Mouse (Mus musculus) CH12.LX (cell line): ENCODE measurements at regions not wholly inside any gene's neighbourhood (a gene's known extent, or its start where the extent isn't known, plus 50 kb on each side); places are given as distances from the start of the nearest gene placed in this dataset.

Experiments
- DNase-seq: peaks from one replicate; pipeline ENCODE4 v3.0.0-alpha.2; 2013; ENCODE audit errors: extremely low read depth
- H3K27ac ChIP-seq: 2 replicates; pipeline ENCODE4 v1.5.1; 2012; ENCODE audit warnings: low read depth, mild to moderate bottlenecking, control low read depth, moderate library complexity; ENCODE audit not compliant: insufficient read depth
- H3K27me3 ChIP-seq: replicated peaks from 2 replicates; pipeline ENCODE3; 2012; ENCODE audit warnings: inconsistent platforms
- H3K36me3 ChIP-seq, 2 experiments: replicated peaks in 1 of 2; 2 replicates each; pipeline versions ENCODE3 to v1.6.1; 2012; ENCODE audit warnings: inconsistent platforms in 1 of 2, low read length in 1 of 2, mild to moderate bottlenecking in 1 of 2, mixed read lengths in 1 of 2, moderate library complexity in 1 of 2; ENCODE audit not compliant: control insufficient read depth in 1 of 2, insufficient read depth in 1 of 2
- H3K4me1 ChIP-seq, 2 experiments: 2 replicates each; pipeline ENCODE4 v1.6.1; 2012; ENCODE audit warnings: inconsistent platforms in 1 of 2, moderate library complexity in 1 of 2; ENCODE audit not compliant: insufficient read depth in 2 of 2, control insufficient read depth in 1 of 2
- H3K4me2 ChIP-seq: 2 replicates; pipeline ENCODE4 v1.6.1; 2012; ENCODE audit warnings: low read depth, mild to moderate bottlenecking, control low read depth; ENCODE audit not compliant: poor library complexity, insufficient read depth, severe bottlenecking
- H3K4me3 ChIP-seq, 3 experiments: fragments of 150-350 bp in 1 of 3; sonication (generic) in 1 of 3; replicated peaks in 1 of 3; 2 replicates each; pipeline versions ENCODE3 to v1.5.1; 2011 to 2012; ENCODE audit warnings: low read depth in 2 of 3, low read length in 2 of 3, mild to moderate bottlenecking in 2 of 3, moderate library complexity in 2 of 3, control low read depth in 1 of 3, improper control_type of control experiment in 1 of 3, inconsistent platforms in 1 of 3, mixed read lengths in 1 of 3; ENCODE audit not compliant: poor library complexity in 1 of 3
- H3K79me2 ChIP-seq: replicated peaks from 2 replicates; pipeline ENCODE4 v1.6.1; 2012; ENCODE audit warnings: mild to moderate bottlenecking, moderate library complexity; ENCODE audit not compliant: control insufficient read depth, poor library complexity, insufficient read depth, severe bottlenecking; ENCODE audit errors: extremely low read depth
- H3K9ac ChIP-seq: 2 replicates; pipeline ENCODE4 v1.6.1; 2012; ENCODE audit warnings: low read depth, mild to moderate bottlenecking, control low read depth, moderate library complexity; ENCODE audit not compliant: insufficient read depth
- H3K9me3 ChIP-seq: replicated peaks from 2 replicates; pipeline ENCODE3; 2012; ENCODE audit warnings: low read length, inconsistent platforms, mixed read lengths
- BHLHE40 ChIP-seq: IDR thresholded peaks from 2 replicates; pipeline ENCODE4 v1.6.1; 2011; ENCODE audit warnings: mild to moderate bottlenecking, low read depth, low read length, improper control_type of control experiment
- CHD1 ChIP-seq: IDR thresholded peaks from 2 replicates; pipeline ENCODE4 v1.6.1; 2012; ENCODE audit warnings: low read depth, low read length, improper control_type of control experiment, inconsistent platforms
- CHD2 ChIP-seq: IDR thresholded peaks from 2 replicates; pipeline ENCODE4 v1.6.1; 2011; ENCODE audit warnings: low read length, improper control_type of control experiment
- CTCF ChIP-seq, 2 experiments: IDR thresholded peaks in 1 of 2; conservative IDR thresholded peaks in 1 of 2; 2 replicates each; pipeline ENCODE4 v1.5.1; 2011 to 2012; ENCODE audit warnings: low read depth in 2 of 2, low read length in 2 of 2, improper control_type of control experiment in 1 of 2, inconsistent platforms in 1 of 2, mild to moderate bottlenecking in 1 of 2, moderate library complexity in 1 of 2
- ELF1 ChIP-seq: IDR thresholded peaks from 2 replicates; pipeline ENCODE4 v1.6.1; 2014; ENCODE audit warnings: low read depth, mild to moderate bottlenecking, inconsistent platforms, low read length, improper control_type of control experiment
- ETS1 ChIP-seq: conservative IDR thresholded peaks from 2 replicates; pipeline ENCODE4 v1.6.1; 2012; ENCODE audit warnings: low read depth, mild to moderate bottlenecking, inconsistent platforms, low read length, improper control_type of control experiment, moderate library complexity
- IRF4 ChIP-seq: IDR thresholded peaks from 2 replicates; pipeline ENCODE4 v1.6.1; 2014; ENCODE audit warnings: low read depth, mild to moderate bottlenecking, inconsistent platforms, low read length, improper control_type of control experiment
- JUN ChIP-seq: IDR thresholded peaks from 2 replicates; pipeline ENCODE4 v1.6.1; 2011; ENCODE audit warnings: low read depth, mild to moderate bottlenecking, low read length, improper control_type of control experiment, moderate library complexity; ENCODE audit not compliant: insufficient read depth
- JUND ChIP-seq: conservative IDR thresholded peaks from 2 replicates; pipeline ENCODE4 v1.6.1; 2011; ENCODE audit warnings: low read depth, low read length, improper control_type of control experiment
- MAFK ChIP-seq: IDR thresholded peaks from 2 replicates; pipeline ENCODE4 v1.6.1; 2011; ENCODE audit warnings: low read length, improper control_type of control experiment; ENCODE audit not compliant: insufficient replicate concordance
- MEF2A ChIP-seq: IDR thresholded peaks from 2 replicates; pipeline ENCODE4 v1.6.1; 2014; ENCODE audit warnings: low read depth, mild to moderate bottlenecking, inconsistent platforms, low read length, improper control_type of control experiment, borderline replicate concordance
- MYC ChIP-seq: IDR thresholded peaks from 2 replicates; pipeline ENCODE4 v1.6.1; 2011; ENCODE audit warnings: low read depth, mild to moderate bottlenecking, improper control_type of control experiment, low read length
- NRF1 ChIP-seq: IDR thresholded peaks from 2 replicates; pipeline ENCODE4 v1.6.1; 2014; ENCODE audit warnings: low read depth, mild to moderate bottlenecking, inconsistent platforms, low read length, improper control_type of control experiment, moderate library complexity
- PAX5 ChIP-seq: IDR thresholded peaks from 2 replicates; pipeline ENCODE4 v1.6.1; 2012; ENCODE audit warnings: low read length, inconsistent platforms, mixed read lengths
- POLR2AphosphoS2 ChIP-seq: IDR thresholded peaks from 2 replicates; pipeline ENCODE4 v1.6.1; 2011; ENCODE audit warnings: low read depth, low read length, improper control_type of control experiment
- RAD21 ChIP-seq: IDR thresholded peaks from 2 replicates; pipeline ENCODE4 v1.6.1; 2011; ENCODE audit warnings: low read depth, mild to moderate bottlenecking, low read length, improper control_type of control experiment, moderate library complexity
- SIN3A ChIP-seq: IDR thresholded peaks from 2 replicates; pipeline ENCODE4 v1.6.1; 2012; ENCODE audit warnings: low read length, improper control_type of control experiment, inconsistent platforms
- TBP ChIP-seq: conservative IDR thresholded peaks from 2 replicates; pipeline ENCODE4 v1.6.1; 2011; ENCODE audit warnings: low read depth, low read length, improper control_type of control experiment
- UBTF ChIP-seq: IDR thresholded peaks from 2 replicates; pipeline ENCODE4 v1.6.1; 2012; ENCODE audit warnings: low read depth, mild to moderate bottlenecking, inconsistent platforms, low read length, improper control_type of control experiment, moderate library complexity
- USF1 ChIP-seq: IDR thresholded peaks from 2 replicates; pipeline ENCODE4 v1.6.1; 2014; ENCODE audit warnings: low read depth, mild to moderate bottlenecking, inconsistent platforms, low read length, improper control_type of control experiment
- ZMIZ1 ChIP-seq: IDR thresholded peaks from 2 replicates; pipeline ENCODE4 v1.6.1; 2012; ENCODE audit warnings: low read depth, mild to moderate bottlenecking, inconsistent platforms, low read length, improper control_type of control experiment
- dilution Hi-C: fragments of 300-500 bp; cut with MboI; formaldehyde crosslinking; loops from 2 replicates; pipeline ENCODE4 v1.14.3; 2020; ENCODE audit warnings: low sequenced_read_pairs; ENCODE audit not compliant: extremely low pct_unique_long_range_greater_than_20kb, extremely low pct_ligation_motif_present
- in situ Hi-C: fragments of 300-500 bp; cut with MboI; formaldehyde crosslinking; loops from 3 replicates; pipeline ENCODE4 v1.14.3; 2019; ENCODE audit warnings: low sequenced_read_pairs, low pct_ligation_motif_present, low pct_unique_long_range_greater_than_20kb, mixed read lengths

- H3K27me3 ChIP-seq, result no peaks in the 10 kb centered on the region
- H3K27ac ChIP-seq, result no peak overlapping the region
- dilution Hi-C loops (no loop called here), in situ Hi-C loops (no loop called here)
- no peaks in the 10 kb centered on the region for H3K4me1 ChIP-seq
- H3K79me2 ChIP-seq, result no peaks in the 10 kb centered on the region
- TF ChIP-seq SIN3A (no peak), ETS1 (no peak), CHD2 (no peak), ZMIZ1 (no peak), TBP (no peak), PAX5 (no peak), POLR2AphosphoS2 (no peak), MAFK (no peak), ELF1 (no peak)
- no peak overlapping the region for H3K4me2 ChIP-seq
- H3K4me3 ChIP-seq, result no peak overlapping the region
- H3K9ac ChIP-seq, result no peak overlapping the region
- H3K36me3 ChIP-seq, result no peaks in the 10 kb centered on the region
- no peak for DNase-seq
- no peaks in the 10 kb centered on the region for H3K9me3 ChIP-seq
Observed at GRCm38 (mm10) chr14:102469326-102469725, 513.1 kb downstream of the Kctd12 start.

GRCm38 (mm10) chr14:102461001-102461400, 521.4 kb downstream of the Kctd12 start:
- H3K9me3 ChIP-seq, result no peaks in the 10 kb centered on the region
- H3K27ac ChIP-seq, result no peak overlapping the region
- no peak overlapping the region for H3K9ac ChIP-seq
- H3K79me2 ChIP-seq, result no peaks in the 10 kb centered on the region
- no peaks in the 10 kb centered on the region for H3K27me3 ChIP-seq
- in situ Hi-C loops (no loop called here), dilution Hi-C loops (no loop called here)
- H3K4me2 ChIP-seq, result no peak overlapping the region
- no peak for DNase-seq
- H3K4me3 ChIP-seq, result no peak overlapping the region
- TF ChIP-seq CHD1, result no peak
- TF ChIP-seq, all 38 proteins: peak for 0
- H3K36me3 ChIP-seq, result no peaks in the 10 kb centered on the region
- H3K4me1 ChIP-seq, result no peaks in the 10 kb centered on the region

GRCm38 (mm10) chr14:102439738-102440137, 542.7 kb downstream of the Kctd12 start:
- Histone ChIP-seq H3K4me1 (no peaks in the 10 kb centered on the region), H3K27me3 (no peaks in the 10 kb centered on the region), H3K4me2 (no peak overlapping the region), H3K79me2 (no peaks in the 10 kb centered on the region), H3K9ac (no peak overlapping the region)
- dilution Hi-C loops, result no loop called here
- TF ChIP-seq RAD21, result no peak
- no peak for TF ChIP-seq MYC
- TF ChIP-seq NRF1, result no peak
- TF ChIP-seq JUND, result no peak
- no peak for TF ChIP-seq CHD1
- TF ChIP-seq IRF4, result no peak
- no peak for TF ChIP-seq ELF1
- no peak for TF ChIP-seq UBTF
- no peak for TF ChIP-seq SIN3A
- TF ChIP-seq CTCF (conservative IDR thresholded peaks at IDR 0.05 in 1 of 2, IDR thresholded peaks at IDR 0.05 in 1 of 2; ENCODE audit: low read depth in 2 of 2, low read length in 2 of 2), result no peak
- TF ChIP-seq BHLHE40, result no peak
- no peak for TF ChIP-seq ZMIZ1
- TF ChIP-seq MEF2A, result no peak
- no peak for TF ChIP-seq JUN
- no peak for TF ChIP-seq ETS1
- no peak for TF ChIP-seq USF1
- TF ChIP-seq PAX5, result no peak
- TF ChIP-seq, all 38 proteins: peak for 0
- no peaks in the 10 kb centered on the region for H3K36me3 ChIP-seq
- H3K9me3 ChIP-seq, result no peaks in the 10 kb centered on the region
- no peak overlapping the region for H3K4me3 ChIP-seq
- in situ Hi-C loops, result no loop called here
- H3K27ac ChIP-seq, result no peak overlapping the region
- no peak for DNase-seq
